Mouse (Mus musculus) adrenal gland, postnatal 25 days (tissue): Measurements from ENCODE around the gene Ptpn22. TPM values are rescaled to one million over a fixed set of nuclear protein-coding genes. Genes with fewer than 3 reads are reported as not detected.
A peak's percentile ranks its signal among the peaks of the same experiment; 100 is the strongest.

Experiments used
- DNase-seq: peaks from one replicate; pipeline ENCODE4 v3.0.0; 2021; ENCODE audit warnings: mixed read lengths
- total RNA-seq: library from RNA; stranded (reverse); gene quantifications from 2 replicates; pipeline ENCODE4 v1.2.3, GENCODE M21; 2021

Ptpn22 gene
- total RNA-seq, 1 experiment from 2014 or later, result 1.1 TPM

GRCm38 (mm10) chr3:103857977-103858563 lies 1.5 kb upstream of the Ptpn22 start:
- no peak for DNase-seq

DNA sequence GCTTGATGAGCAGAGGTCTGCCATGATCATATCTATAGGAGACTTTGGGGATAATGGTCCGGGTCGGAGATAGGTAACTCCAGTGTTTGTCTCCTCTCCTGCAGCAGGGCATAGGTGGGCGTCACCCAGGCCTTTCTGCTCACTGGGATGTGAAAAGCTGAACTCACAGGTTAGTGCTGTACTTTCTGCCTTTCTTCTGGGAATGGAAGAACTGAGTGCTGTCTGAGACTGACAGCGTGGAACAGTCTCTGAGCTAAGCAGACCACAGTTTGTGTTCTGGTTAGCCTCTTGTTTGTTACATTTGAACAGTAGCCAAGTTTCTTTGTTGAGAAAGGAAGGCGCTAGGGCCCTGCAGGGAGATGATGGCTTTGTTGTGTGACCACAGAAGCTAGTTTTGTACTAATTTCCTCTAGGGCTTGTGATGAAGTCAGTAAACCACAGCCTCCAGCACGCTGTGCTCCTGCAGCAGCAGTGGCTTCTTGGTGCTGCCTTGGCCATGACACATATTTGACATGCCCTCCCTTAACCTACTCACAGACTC lies 326 bp downstream of the Ptpn22 start:
- no peak for DNase-seq

GRCm38 (mm10) chr3:103862721-103863220 lies 3.2 kb downstream of the Ptpn22 start:
- DNase-seq, result no peak

- DNase-seq, result no peak
Measured at GRCm38 (mm10) chr3:103864200-103864599, 4.6 kb downstream of the Ptpn22 start.

- no peak for DNase-seq
Measured at GRCm38 (mm10) chr3:103867424-103867971, 7.9 kb downstream of the Ptpn22 start.

GRCm38 (mm10) chr3:103868008-103868407 lies 8.4 kb downstream of the Ptpn22 start:
- no peak for DNase-seq

GRCm38 (mm10) chr3:103872663-103873098 lies 13.1 kb downstream of the Ptpn22 start:
- no peak for DNase-seq

GRCm38 (mm10) chr3:103874329-103874728 lies 14.7 kb downstream of the Ptpn22 start:
- DNase-seq, result no peak

DNA sequence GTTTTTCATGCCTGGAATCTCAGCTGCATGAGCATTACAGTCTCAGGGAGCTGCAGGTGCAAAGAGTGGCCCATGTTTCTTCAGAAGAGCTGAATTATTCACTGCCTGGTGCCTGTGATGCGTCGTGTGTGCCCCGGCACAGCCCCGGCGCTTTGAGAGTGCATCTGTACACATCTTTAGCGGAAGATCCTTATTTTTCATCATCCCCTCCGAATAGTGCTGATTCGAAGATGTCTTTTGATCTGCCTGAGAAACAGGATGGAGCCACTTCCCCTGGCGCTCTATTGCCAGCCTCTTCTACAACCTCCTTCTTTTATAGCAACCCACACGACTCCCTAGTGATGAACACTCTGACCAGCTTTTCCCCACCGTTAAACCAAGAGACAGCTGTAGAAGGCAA lies 26.4 kb downstream of the Ptpn22 start:
- DNase-seq, result no peak

GRCm38 (mm10) chr3:103887581-103887980 lies 28.0 kb downstream of the Ptpn22 start:
- no peak for DNase-seq

GRCm38 (mm10) chr3:103893374-103893773 lies 33.8 kb downstream of the Ptpn22 start:
- no peak for DNase-seq

DNA sequence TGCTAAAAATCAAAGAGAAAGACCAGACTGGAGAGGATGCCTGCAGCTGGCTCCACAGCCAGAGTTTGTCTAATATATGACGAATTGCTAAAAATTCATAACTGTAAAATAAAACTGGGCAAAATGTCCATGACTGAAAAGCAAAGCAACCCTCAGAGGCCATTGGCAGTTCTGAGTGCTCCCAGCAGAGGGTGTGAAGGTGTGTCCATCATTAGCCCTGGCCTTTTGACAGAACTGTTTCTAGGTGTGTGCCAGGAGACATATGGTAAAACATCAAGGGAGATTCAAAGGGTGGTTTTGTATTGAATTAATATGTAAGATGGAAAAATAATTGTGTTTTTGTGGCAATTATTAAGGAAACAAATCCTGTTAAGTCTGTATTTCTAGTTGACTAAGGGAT lies 45.1 kb downstream of the Ptpn22 start:
- peak; percentile 26 for DNase-seq

DNA sequence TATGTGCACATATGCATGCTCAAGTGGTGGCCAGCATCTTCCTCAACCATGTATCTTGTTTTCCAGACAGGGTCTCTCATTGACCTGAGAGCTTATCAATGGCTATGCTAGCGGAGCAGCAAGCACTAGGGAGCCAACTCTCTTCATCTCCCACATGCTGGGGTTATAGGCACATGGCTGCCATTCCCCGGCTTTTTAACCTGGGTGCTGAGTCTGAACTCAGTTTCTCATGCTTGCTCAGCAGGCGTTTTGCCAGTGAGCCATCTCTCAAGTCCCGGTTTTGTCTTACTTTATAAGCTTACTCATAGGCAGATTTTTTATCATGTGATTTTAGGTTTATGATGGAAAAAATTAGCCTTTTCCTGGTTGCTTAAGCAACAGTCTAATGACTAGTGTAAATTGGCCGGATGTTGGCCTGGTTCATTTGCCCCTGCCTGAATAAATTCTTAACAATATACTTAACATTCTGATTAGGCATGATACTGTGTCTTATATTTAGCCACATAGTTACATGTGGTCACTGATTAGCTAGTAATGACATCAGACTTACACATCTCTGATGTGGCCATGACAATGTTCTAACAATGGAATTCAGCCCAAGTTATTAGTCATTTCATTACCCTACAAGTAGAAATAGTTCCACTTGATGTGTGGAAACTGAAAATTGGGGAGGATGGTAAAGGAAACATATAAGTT lies 47.9 kb downstream of the Ptpn22 start:
- peak; percentile 9 for DNase-seq

DNA sequence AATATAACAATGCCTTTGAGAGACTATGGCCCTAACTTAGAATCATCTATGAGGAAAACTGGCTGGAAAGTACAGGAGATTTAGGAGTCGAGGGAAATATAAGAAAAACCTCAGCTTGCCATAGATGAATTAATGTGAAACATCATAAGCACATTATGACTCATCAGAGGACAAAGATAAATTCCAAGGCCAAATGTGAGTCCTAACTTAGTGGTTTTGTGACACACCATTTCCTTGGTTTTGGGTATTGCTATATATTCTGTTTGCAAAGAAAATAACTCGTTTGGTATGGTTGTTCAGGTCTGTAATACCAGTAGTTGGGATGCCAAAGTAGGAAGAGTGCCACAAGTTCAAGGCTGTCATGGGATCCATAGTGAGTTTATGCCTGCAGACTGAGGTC lies 49.2 kb downstream of the Ptpn22 start:
- DNase-seq, result no peak

GRCm38 (mm10) chr3:103913451-103913961 lies 53.9 kb downstream of the Ptpn22 start:
- no peak for DNase-seq

GRCm38 (mm10) chr3:103914010-103914669 lies 54.5 kb downstream of the Ptpn22 start, which contains the start of gene Rsbn1:
TSS of gene Rsbn1 (plus strand) at chr3:103914120.
- DNase-seq, result peak; percentile 94

DNA sequence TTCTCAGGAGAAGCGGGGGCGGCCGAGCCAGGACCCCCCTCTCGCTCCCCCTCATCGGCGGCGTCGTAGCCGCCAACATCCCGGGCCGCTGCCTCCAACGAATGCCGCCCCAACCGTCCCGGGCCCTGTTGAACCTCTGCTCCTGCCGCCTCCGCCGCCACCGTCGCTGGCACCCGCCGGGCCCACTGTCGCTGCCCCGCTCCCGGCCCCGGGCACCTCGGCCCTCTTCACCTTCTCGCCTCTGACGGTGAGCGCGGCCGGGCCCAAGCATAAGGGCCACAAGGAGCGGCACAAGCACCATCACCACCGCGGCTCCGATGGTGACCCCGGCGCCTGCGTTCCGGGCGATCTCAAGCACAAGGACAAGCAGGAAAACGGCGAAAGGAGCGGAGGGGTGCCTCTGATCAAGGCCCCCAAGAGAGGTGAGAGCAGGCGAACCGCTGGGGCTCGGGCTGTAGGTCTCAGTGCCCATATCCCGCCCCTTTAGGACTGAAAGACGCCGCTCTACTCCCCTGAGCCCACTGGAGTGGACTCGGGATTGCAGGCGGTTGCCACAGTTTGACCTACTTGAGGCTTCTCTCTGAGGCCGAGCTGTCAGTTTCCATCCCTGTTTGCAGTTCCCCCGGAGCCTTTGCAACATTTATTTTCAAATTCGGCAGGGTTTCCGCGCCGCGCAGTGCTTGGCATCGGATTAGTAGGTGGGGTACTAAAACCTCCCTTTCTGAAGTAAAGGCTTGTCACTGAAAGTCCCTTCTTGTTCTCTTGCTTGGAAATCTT lies 55.3 kb downstream of the Ptpn22 start:
- peak; percentile 58 for DNase-seq

DNA sequence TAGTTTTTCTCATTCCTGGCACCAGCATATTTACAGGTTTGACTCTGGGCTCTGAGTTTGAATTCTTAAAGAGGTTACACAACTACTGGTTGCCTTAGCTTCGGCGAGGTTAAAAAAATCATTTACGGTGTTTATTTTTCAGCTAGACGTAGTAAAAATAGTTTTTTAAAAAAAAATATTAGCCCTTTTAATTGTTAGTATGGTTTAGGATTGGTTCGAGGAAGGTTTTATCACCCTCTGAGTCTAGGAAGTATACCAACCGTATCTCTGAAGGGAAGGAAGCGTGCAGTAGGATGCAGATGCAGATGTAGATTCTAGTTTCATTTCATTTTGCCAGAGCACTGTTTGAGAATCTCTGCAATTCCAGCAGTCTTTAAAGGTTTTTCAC lies 55.9 kb downstream of the Ptpn22 start:
- DNase-seq, result no peak

DNA sequence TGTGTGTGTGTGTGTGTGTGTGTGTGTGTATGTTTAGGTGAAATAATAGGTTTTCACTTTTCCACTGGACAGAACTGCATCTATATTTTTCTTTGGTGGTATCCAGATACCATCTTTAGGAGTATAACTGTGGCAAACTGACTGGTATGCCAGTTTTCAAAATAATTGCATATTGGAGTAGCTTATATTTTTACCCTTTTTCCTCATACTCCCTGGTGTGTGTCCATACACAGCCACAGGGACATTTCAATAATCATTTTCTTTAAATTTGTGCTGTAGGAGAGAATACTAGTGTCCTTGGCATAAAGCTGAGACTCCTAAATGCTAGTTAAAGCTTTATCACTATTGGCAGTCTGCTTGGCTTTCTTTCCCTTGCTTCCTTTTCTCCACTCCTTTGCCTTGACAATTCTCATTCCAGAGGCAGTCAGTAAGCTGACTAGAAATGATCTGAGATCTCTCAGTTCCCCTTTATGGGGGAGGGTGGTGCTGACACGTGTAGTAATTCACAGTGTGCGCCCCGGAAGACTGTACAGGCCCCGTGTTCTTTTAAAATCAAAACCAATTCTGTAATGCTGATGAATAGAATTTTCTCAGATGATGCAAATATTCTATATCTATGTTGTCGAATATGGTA lies 56.7 kb downstream of the Ptpn22 start:
- DNase-seq, result no peak

DNA sequence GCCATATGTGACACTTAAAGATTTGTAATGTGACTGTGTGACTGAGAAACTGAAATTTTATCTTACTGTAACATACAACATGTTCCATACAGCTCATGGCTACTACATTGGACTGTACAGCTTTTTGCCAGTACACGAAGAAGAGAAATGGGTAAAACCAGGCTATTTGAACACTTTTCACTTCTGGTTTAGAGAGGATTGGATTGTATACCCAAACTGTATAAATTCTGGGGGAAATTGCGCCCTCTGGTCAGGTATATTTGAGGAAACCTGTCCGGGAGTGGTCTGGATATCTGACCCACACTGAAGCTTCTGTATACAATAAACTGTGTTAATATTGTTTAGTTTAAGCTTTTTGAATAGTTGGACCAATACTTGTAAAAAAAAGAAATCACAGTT lies 57.2 kb downstream of the Ptpn22 start:
- DNase-seq, result no peak

- no peak for DNase-seq
Measured at GRCm38 (mm10) chr3:103920094-103920493, 60.5 kb downstream of the Ptpn22 start.
